Mouse (Mus musculus) cerebellum, adult 9-10 months (tissue): ENCODE results near the gene Gm47429.
"Not testable (repeated sequence)": the region's sequence is repeated elsewhere in the genome, so short reads cannot be mapped to it uniquely, and the experiment has no call there.

ENCODE experiments used
- DNase-seq: peaks from one replicate; pipeline ENCODE4 v3.0.0; 2022

Gene Gm47429

GRCm38 (mm10) chr13:50443812-50444211 is at the start of gene Gm47429:
Gm47429 (minus strand) TSS chr13:50443912.
- no peak for DNase-seq

GRCm38 (mm10) chr13:50488510-50488909 is 44.8 kb upstream of the Gm47429 start:
- not testable (repeated sequence) for DNase-seq

- DNase-seq: no peak
Observed at GRCm38 (mm10) chr13:50467007-50467406, 23.3 kb upstream of the Gm47429 start, which contains the start of gene Nutm2. Nutm2 (plus strand) TSS chr13:50467307.

GRCm38 (mm10) chr13:50464621-50465562 is 21.2 kb upstream of the Gm47429 start:
- no peak for DNase-seq

- not testable (repeated sequence) for DNase-seq
Observed at GRCm38 (mm10) chr13:50460433-50460832, 16.7 kb upstream of the Gm47429 start.

- no peak for DNase-seq
Observed at GRCm38 (mm10) chr13:50453426-50453825, 9.7 kb upstream of the Gm47429 start.

- DNase-seq: not testable (repeated sequence)
Observed at GRCm38 (mm10) chr13:50452266-50452665, 8.6 kb upstream of the Gm47429 start.

GRCm38 (mm10) chr13:50445261-50445660 is 1.5 kb upstream of the Gm47429 start:
- DNase-seq: no peak

GRCm38 (mm10) chr13:50426686-50427085 is 17.0 kb downstream of the Gm47429 start:
- DNase-seq: no peak

- DNase-seq: no peak
Observed at GRCm38 (mm10) chr13:50424517-50424916, 19.2 kb downstream of the Gm47429 start.

GRCm38 (mm10) chr13:50423625-50424209 is 20.0 kb downstream of the Gm47429 start:
- no peak for DNase-seq

GRCm38 (mm10) chr13:50418421-50418820 is 25.3 kb downstream of the Gm47429 start:
- no peak for DNase-seq

- peak; percentile 78 for DNase-seq
Observed at GRCm38 (mm10) chr13:50417389-50418183, 26.1 kb downstream of the Gm47429 start, which contains the start of gene Fbxw17. Fbxw17 (plus strand) TSS chr13:50417864.
